Mouse (Mus musculus): ENCODE measurements around the gene 4933428M09Rik.

DNA sequence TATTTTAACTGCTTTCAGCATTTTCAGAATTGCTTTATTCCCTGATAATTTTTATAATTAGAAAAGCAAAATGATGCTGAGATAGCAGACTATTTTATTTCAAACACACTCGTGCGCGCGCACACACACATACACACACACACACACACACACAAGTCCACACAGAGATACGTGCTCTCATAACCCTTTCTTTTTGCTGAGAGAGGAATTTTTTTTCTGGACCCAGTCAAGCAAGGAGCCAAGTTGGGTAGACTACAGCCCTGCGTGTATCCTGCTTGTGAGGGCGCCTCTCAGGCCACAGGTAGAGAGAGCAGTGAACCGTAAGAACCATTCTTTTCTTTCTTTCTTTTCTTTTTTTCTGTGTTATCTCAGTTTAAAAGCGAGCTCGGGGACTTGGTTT, 38.7 kb downstream of the 4933428M09Rik start:
- TF ChIP-seq CTCF (IDR thresholded peaks at IDR 0.05; ENCODE audit: borderline replicate concordance, extremely low read depth, insufficient read depth, insufficient read length) (no peak), POLR2A (IDR thresholded peaks at IDR 0.05; ENCODE audit: borderline replicate concordance, extremely low read depth, insufficient read depth, insufficient read length, poor library complexity, severe bottlenecking) (no peak)
